In the genomic region with DNA sequence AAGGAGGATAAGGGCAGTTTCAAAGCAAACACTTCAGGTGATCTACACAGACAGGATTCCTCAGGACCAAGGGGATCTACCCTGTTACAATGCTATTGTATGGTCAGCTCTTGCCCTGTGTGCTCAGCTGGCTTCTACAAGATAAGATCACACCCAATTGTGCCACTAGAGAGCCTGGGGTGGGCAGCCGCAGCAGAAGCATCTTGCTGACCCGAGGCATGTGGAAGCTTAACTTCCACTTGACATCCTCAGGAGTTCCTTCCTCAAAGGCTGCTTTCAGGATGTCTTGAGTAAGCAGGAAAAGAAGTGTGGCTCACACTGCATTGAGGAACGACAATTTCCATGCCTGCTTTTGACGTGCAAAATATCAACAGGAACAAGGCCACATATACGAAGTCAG, we compare ENCODE assay signal across 19 mouse cellular contexts.
DNase-seq lines count a peak whose midpoint lies in the region; ATAC-seq and TF ChIP-seq lines count a peak whose summit lies in the region.
"Had no signal": no experiment of that assay in that cellular context is flagged by ENCODE, and none has a peak within 500 bp of the region (broad histone marks: within the 10 kb centered on the region; RNA-seq: fewer than 3 reads in every experiment).

No protein-coding gene starts in this region.

- DNase-seq in hindbrain, embryonic 10.5 days (ENCODE audit: low spot score), result no peak
- DNase-seq in lung, postnatal 25 days (ENCODE audit: low spot score), result no peak
- DNase-seq in brain, embryonic 14.5 days (ENCODE audit: low read depth), result peak; percentile 24
- peak; percentile 2 for DNase-seq in lung, postnatal 36 days
- no peak for DNase-seq in thymus, postnatal 25 days
- no peak for DNase-seq in gastrocnemius, adult 2 months
- DNase-seq: adrenal gland, postnatal 25 days; cerebellum, adult 9-10 months; embryo, embryonic 11 days; heart, adult 2 months; right cerebral cortex, postnatal 25 days; thymus, postnatal 36 days had no signal

- H3K9ac ChIP-seq in hindbrain, embryonic 16.5 days (ENCODE audit: low read depth, low read length), result no peak overlapping the region
- H3K9ac ChIP-seq in lung, embryonic 16.5 days (ENCODE audit: low read length), result no peak overlapping the region
- H3K9ac ChIP-seq: forebrain, embryonic 12.5 days; hindbrain, embryonic 12.5 days; limb, embryonic 15.5 days; neural tube, embryonic 12.5 days had no signal

- intact Hi-C loops in gastrocnemius, adult 2 months (cut with DNase I), result no loop called here

- peak overlapping the region; percentile 40; the same call in 1 of the 2 replicates for H3K27ac ChIP-seq in hindbrain, embryonic 10.5 days
- H3K27ac ChIP-seq in hindbrain, embryonic 16.5 days (ENCODE audit: low read depth, low read length), result no peak overlapping the region
- H3K27ac ChIP-seq in lung, embryonic 16.5 days (ENCODE audit: low read length), result no peak overlapping the region
- no peak overlapping the region for H3K27ac ChIP-seq in gastrocnemius, adult 2 months
- H3K27ac ChIP-seq: forebrain, embryonic 12.5 days; heart, adult 2 months; hindbrain, embryonic 12.5 days; limb, embryonic 15.5 days; neural tube, embryonic 12.5 days; stomach, postnatal 0 days had no signal

- no peak; the same call in 1 of the 2 replicates for ATAC-seq in hindbrain, embryonic 16.5 days
- ATAC-seq in lung, embryonic 16.5 days (ENCODE audit: low read depth), result peak; percentile 68

- no peaks in the 10 kb centered on the region for H3K27me3 ChIP-seq in hindbrain, embryonic 10.5 days (ENCODE audit: insufficient read depth, poor library complexity, severe bottlenecking)
- no peaks in the 10 kb centered on the region for H3K27me3 ChIP-seq in hindbrain, embryonic 16.5 days (replicated peaks; ENCODE audit: control insufficient read depth, insufficient read depth, low read length)
- no peaks in the 10 kb centered on the region for H3K27me3 ChIP-seq in lung, embryonic 16.5 days (ENCODE audit: control insufficient read depth, insufficient read depth, low read depth, low read length)
- H3K27me3 ChIP-seq: forebrain, embryonic 12.5 days; hindbrain, embryonic 12.5 days; limb, embryonic 15.5 days; neural tube, embryonic 12.5 days had no signal

- 59% methylated on average over 5 of the region's 5 CpGs for WGBS in hindbrain, embryonic 10.5 days
- WGBS in hindbrain, embryonic 16.5 days, result 45% methylated on average over 5 of the region's 5 CpGs
- 18% methylated on average over 5 of the region's 5 CpGs for WGBS in lung, embryonic 16.5 days

- no peak overlapping the region for H3K4me2 ChIP-seq in hindbrain, embryonic 16.5 days (ENCODE audit: low read length)
- no peak overlapping the region for H3K4me2 ChIP-seq in lung, embryonic 16.5 days (ENCODE audit: low read depth, low read length)
- H3K4me2 ChIP-seq: forebrain, embryonic 12.5 days; hindbrain, embryonic 12.5 days; limb, embryonic 15.5 days; neural tube, embryonic 12.5 days had no signal

- no peak for TF ChIP-seq CTCF in brain, embryonic 14.5 days (IDR thresholded peaks at IDR 0.05; ENCODE audit: borderline replicate concordance, extremely low read depth, insufficient read depth, insufficient read length)
- no peak for TF ChIP-seq CTCF in gastrocnemius, adult 2 months (IDR thresholded peaks at IDR 0.05)

- no peak overlapping the region for H3K4me3 ChIP-seq in hindbrain, embryonic 10.5 days
- no peak overlapping the region for H3K4me3 ChIP-seq in hindbrain, embryonic 16.5 days (ENCODE audit: low read length)
- no peak overlapping the region for H3K4me3 ChIP-seq in lung, embryonic 16.5 days (ENCODE audit: low read length)
- no peak overlapping the region for H3K4me3 ChIP-seq in gastrocnemius, adult 2 months
- H3K4me3 ChIP-seq: forebrain, embryonic 12.5 days; heart, adult 2 months; hindbrain, embryonic 12.5 days; limb, embryonic 15.5 days; neural tube, embryonic 12.5 days had no signal

- H3K36me3 ChIP-seq in hindbrain, embryonic 10.5 days, result no peaks in the 10 kb centered on the region
- H3K36me3 ChIP-seq in hindbrain, embryonic 16.5 days (ENCODE audit: control insufficient read depth, insufficient read depth, low read length), result no peaks in the 10 kb centered on the region
- H3K36me3 ChIP-seq in lung, embryonic 16.5 days (ENCODE audit: control insufficient read depth, insufficient read depth, low read length), result no peaks in the 10 kb centered on the region
- H3K36me3 ChIP-seq: forebrain, embryonic 12.5 days; hindbrain, embryonic 12.5 days; limb, embryonic 15.5 days; neural tube, embryonic 12.5 days had no signal

- no peaks in the 10 kb centered on the region for H3K9me3 ChIP-seq in hindbrain, embryonic 10.5 days
- no peaks in the 10 kb centered on the region for H3K9me3 ChIP-seq in hindbrain, embryonic 16.5 days (ENCODE audit: control insufficient read depth, low read length)
- no peaks in the 10 kb centered on the region for H3K9me3 ChIP-seq in lung, embryonic 16.5 days (ENCODE audit: control insufficient read depth, low read length)
- H3K9me3 ChIP-seq: forebrain, embryonic 12.5 days; hindbrain, embryonic 12.5 days; limb, embryonic 15.5 days; neural tube, embryonic 12.5 days had no signal

- peaks cover 4% of the 10 kb centered on the region; the same call in 1 of the 2 replicates for H3K4me1 ChIP-seq in hindbrain, embryonic 10.5 days (replicated peaks)
- H3K4me1 ChIP-seq in hindbrain, embryonic 16.5 days (ENCODE audit: control insufficient read depth, insufficient read depth, low read depth, low read length), result no peaks in the 10 kb centered on the region
- H3K4me1 ChIP-seq in lung, embryonic 16.5 days (replicated peaks; ENCODE audit: control insufficient read depth, insufficient read depth, low read length), result no peaks in the 10 kb centered on the region
- H3K4me1 ChIP-seq: forebrain, embryonic 12.5 days; hindbrain, embryonic 12.5 days; limb, embryonic 15.5 days; neural tube, embryonic 12.5 days had no signal

- no peak for TF ChIP-seq POLR2A in brain, embryonic 14.5 days (IDR thresholded peaks at IDR 0.05; ENCODE audit: borderline replicate concordance, extremely low read depth, insufficient read depth, insufficient read length, poor library complexity, severe bottlenecking)

Comparison
In these comparisons a context has a peak if more than half of its experiments do, and no peak if none do; other contexts are left out.
1. DNase-seq: peak in brain, embryonic 14.5 days (single experiment) and lung, postnatal 36 days (single experiment); none in hindbrain, embryonic 10.5 days (single experiment), lung, postnatal 25 days (single experiment), thymus, postnatal 25 days (single experiment) and gastrocnemius, adult 2 months (single experiment).